Mouse (Mus musculus): ENCODE measurements around the gene Spindoc.

The Spindoc gene

GRCm38 (mm10) chr19:7337781-7338342, 44.9 kb downstream of the Spindoc start:
- no peak for DNase-seq (ENCODE audit: extremely low read depth, low read depth)

- no peak for DNase-seq (ENCODE audit: extremely low read depth, low read depth)
Observed at GRCm38 (mm10) chr19:7335656-7336055, 47.1 kb downstream of the Spindoc start.

GRCm38 (mm10) chr19:7334049-7334448, 48.7 kb downstream of the Spindoc start:
- no peak for DNase-seq (ENCODE audit: extremely low read depth, low read depth)

- no peak for DNase-seq (ENCODE audit: extremely low read depth, low read depth)
Observed at GRCm38 (mm10) chr19:7321391-7321790, 61.4 kb downstream of the Spindoc start.

GRCm38 (mm10) chr19:7320181-7320580, 62.6 kb downstream of the Spindoc start:
- DNase-seq (ENCODE audit: extremely low read depth, low read depth): no peak

- DNase-seq (ENCODE audit: extremely low read depth, low read depth): no peak
Observed at GRCm38 (mm10) chr19:7317716-7318115, 65.1 kb downstream of the Spindoc start.

GRCm38 (mm10) chr19:7316822-7317221, 66.0 kb downstream of the Spindoc start:
- no peak for DNase-seq (ENCODE audit: extremely low read depth, low read depth)

- DNase-seq (ENCODE audit: extremely low read depth, low read depth): no peak
Observed at GRCm38 (mm10) chr19:7315587-7315984, 67.2 kb downstream of the Spindoc start.

GRCm38 (mm10) chr19:7314976-7315586, 67.7 kb downstream of the Spindoc start:
- peak; percentile 60 for DNase-seq (ENCODE audit: extremely low read depth, low read depth)

- DNase-seq (ENCODE audit: extremely low read depth, low read depth): no peak
Observed at GRCm38 (mm10) chr19:7313660-7314059, 69.1 kb downstream of the Spindoc start.

- DNase-seq (ENCODE audit: extremely low read depth, low read depth): no peak
Observed at GRCm38 (mm10) chr19:7311306-7311705, 71.5 kb downstream of the Spindoc start.

- DNase-seq (ENCODE audit: extremely low read depth, low read depth): no peak
Observed at GRCm38 (mm10) chr19:7310704-7311103, 72.1 kb downstream of the Spindoc start.

GRCm38 (mm10) chr19:7309738-7310330, 73.0 kb downstream of the Spindoc start:
- no peak for DNase-seq (ENCODE audit: extremely low read depth, low read depth)

GRCm38 (mm10) chr19:7307995-7308770, 74.6 kb downstream of the Spindoc start:
- DNase-seq (ENCODE audit: extremely low read depth, low read depth): no peak

- DNase-seq (ENCODE audit: extremely low read depth, low read depth): no peak
Observed at GRCm38 (mm10) chr19:7306968-7307367, 75.8 kb downstream of the Spindoc start.

- DNase-seq (ENCODE audit: extremely low read depth, low read depth): peak; percentile 64
Observed at GRCm38 (mm10) chr19:7305380-7306310, 77.1 kb downstream of the Spindoc start.

- DNase-seq (ENCODE audit: extremely low read depth, low read depth): no peak
Observed at GRCm38 (mm10) chr19:7304801-7305200, 78.0 kb downstream of the Spindoc start.

Measured in MEL-GATA-1-ER (cell line).